Mouse (Mus musculus) ES-Bruce4 (cell line): ENCODE measurements around the gene M6pr. TPM values are rescaled to one million over a fixed set of nuclear protein-coding genes. Genes with fewer than 3 reads are reported as not detected.
A peak's percentile ranks its signal among the peaks of the same experiment; 100 is the strongest.
"Not testable (repeated sequence)": the region's sequence is repeated elsewhere in the genome, so short reads cannot be mapped to it uniquely, and the experiment has no call there.

ENCODE experiments used
- H3K27ac ChIP-seq: 2 replicates; pipeline ENCODE4 v1.5.1; 2012; ENCODE audit warnings: low read length, inconsistent platforms; ENCODE audit not compliant: insufficient read depth
- H3K27me3 ChIP-seq: 2 replicates; pipeline ENCODE4 v1.6.1; 2012; ENCODE audit warnings: mild to moderate bottlenecking, low read length, inconsistent platforms; ENCODE audit not compliant: control insufficient read depth, poor library complexity, insufficient read depth, severe bottlenecking
- H3K36me3 ChIP-seq: 2 replicates; pipeline ENCODE4 v1.6.1; 2012; ENCODE audit warnings: inconsistent platforms, mild to moderate bottlenecking, low read length, moderate library complexity; ENCODE audit not compliant: control insufficient read depth, poor library complexity, insufficient read depth, severe bottlenecking
- H3K4me1 ChIP-seq: one replicate; pipeline ENCODE4 v1.8.1; 2011; ENCODE audit warnings: low read length; ENCODE audit not compliant: control insufficient read depth, insufficient read depth
- H3K4me3 ChIP-seq: 2 replicates; pipeline ENCODE4 v1.5.1; 2011; ENCODE audit warnings: low read depth, mild to moderate bottlenecking, low read length
- H3K9ac ChIP-seq: 2 replicates; pipeline ENCODE4 v1.6.1; 2012; ENCODE audit warnings: low read depth, mild to moderate bottlenecking, inconsistent platforms; ENCODE audit not compliant: poor library complexity, severe bottlenecking
- H3K9me3 ChIP-seq: replicated peaks from 2 replicates; pipeline ENCODE4 v1.6.1; 2012; ENCODE audit warnings: mild to moderate bottlenecking, low read length, inconsistent platforms; ENCODE audit not compliant: control insufficient read depth, poor library complexity, insufficient read depth, severe bottlenecking
- CTCF ChIP-seq: IDR thresholded peaks from one replicate; pipeline ENCODE4 v1.8.1; 2011; ENCODE audit warnings: low read depth, low read length
- EP300 ChIP-seq: IDR thresholded peaks from 2 replicates; pipeline ENCODE4 v1.6.1; 2011; ENCODE audit warnings: low read depth, low read length; ENCODE audit not compliant: insufficient read depth
- POLR2A ChIP-seq: IDR thresholded peaks from one replicate; pipeline ENCODE4 v1.8.1; 2011; ENCODE audit warnings: low read length; ENCODE audit not compliant: insufficient read depth
- polyA plus RNA-seq: library from polyadenylated mRNA; stranded (reverse); fragments of >200 nt; gene quantifications from 2 replicates; pipeline ENCODE4 v1.2.4, GENCODE M21; 2011; ENCODE audit warnings: low read depth; ENCODE audit not compliant: missing spikeins, insufficient read depth, insufficient read length

Gene M6pr
- polyA plus RNA-seq, 1 experiment = 104 TPM

- Histone ChIP-seq H3K4me1 (no peaks in the 10 kb centered on the region), H3K9ac (peak overlapping the region; percentile 57), H3K27me3 (no peaks in the 10 kb centered on the region), H3K4me3 (peak overlapping the region; percentile 66), H3K36me3 (peaks cover 4% of the 10 kb centered on the region), H3K27ac (peak overlapping the region; percentile 100), H3K9me3 (no peaks in the 10 kb centered on the region)
- TF ChIP-seq CTCF = no peak
- peak; percentile 100 for TF ChIP-seq EP300
Observed at GRCm38 (mm10) chr6:122342125-122342524, 33.6 kb downstream of the M6pr start.

GRCm38 (mm10) chr6:122343719-122344118, 35.2 kb downstream of the M6pr start:
- Histone ChIP-seq H3K27me3 (no peaks in the 10 kb centered on the region), H3K4me1 (no peaks in the 10 kb centered on the region), H3K9me3 (no peaks in the 10 kb centered on the region), H3K27ac (peak overlapping the region; percentile 100), H3K36me3 (no peaks in the 10 kb centered on the region), H3K9ac (peak overlapping the region; percentile 57), H3K4me3 (peak overlapping the region; percentile 53)
- TF ChIP-seq CTCF (no peak), POLR2A (no peak), EP300 (no peak)

GRCm38 (mm10) chr6:122344386-122345116, 36.0 kb downstream of the M6pr start:
- Histone ChIP-seq H3K4me3 (peak overlapping the region; percentile 50), H3K9ac (peak overlapping the region; percentile 57)

GRCm38 (mm10) chr6:122345731-122346130, 37.2 kb downstream of the M6pr start:
- Histone ChIP-seq H3K9ac (peak overlapping the region; percentile 57), H3K4me1 (no peaks in the 10 kb centered on the region), H3K36me3 (no peaks in the 10 kb centered on the region), H3K27ac (peak overlapping the region; percentile 86), H3K27me3 (no peaks in the 10 kb centered on the region), H3K4me3 (no peak overlapping the region), H3K9me3 (no peaks in the 10 kb centered on the region)
- TF ChIP-seq CTCF (no peak), POLR2A (no peak), EP300 (peak; percentile 64; the same call in 1 of the 2 replicates)

More at GRCm38 (mm10) chr6:122344386-122345116, 36.0 kb downstream of the M6pr start:
- peak; percentile 81 for TF ChIP-seq EP300
- no peak for TF ChIP-seq CTCF
- H3K9me3 ChIP-seq = no peaks in the 10 kb centered on the region
- no peaks in the 10 kb centered on the region for H3K36me3 ChIP-seq
- H3K27ac ChIP-seq = peak overlapping the region; percentile 86
- no peaks in the 10 kb centered on the region for H3K27me3 ChIP-seq
- H3K4me1 ChIP-seq = no peaks in the 10 kb centered on the region

- H3K27ac ChIP-seq = peak overlapping the region; percentile 86
- H3K27me3 ChIP-seq = no peaks in the 10 kb centered on the region
- TF ChIP-seq CTCF (no peak), EP300 (no peak), POLR2A (no peak)
- no peaks in the 10 kb centered on the region for H3K36me3 ChIP-seq
- H3K9me3 ChIP-seq = no peaks in the 10 kb centered on the region
- no peaks in the 10 kb centered on the region for H3K4me1 ChIP-seq
- no peak overlapping the region for H3K4me3 ChIP-seq
- peak overlapping the region; percentile 57; the same call in 1 of the 2 replicates for H3K9ac ChIP-seq
Observed at GRCm38 (mm10) chr6:122346399-122346798, 37.9 kb downstream of the M6pr start.

- H3K27me3 ChIP-seq, H3K4me3 ChIP-seq, H3K4me1 ChIP-seq, H3K9me3 ChIP-seq, H3K36me3 ChIP-seq, H3K9ac ChIP-seq: not testable (repeated sequence)
- peak overlapping the region; percentile 19; the same call in 1 of the 2 replicates for H3K27ac ChIP-seq
Observed at GRCm38 (mm10) chr6:122347326-122347725, 38.8 kb downstream of the M6pr start.
